Mouse (Mus musculus) central nervous system, embryonic 18 days (tissue): ENCODE measurements around the gene Oprl1. TPM values are rescaled to one million over a fixed set of nuclear protein-coding genes. Genes with fewer than 3 reads are reported as not detected.

Experiments used
- polyA plus RNA-seq: library from polyadenylated mRNA; depleted of rRNA; stranded (reverse); fragments of >200 nt; gene quantifications from 2 replicates; pipeline ENCODE4 v1.2.3, GENCODE M21; 2012; rRNA removed

Gene Oprl1
- 82.6 and 85.7 TPM in 2 replicates for polyA plus RNA-seq

DNA sequence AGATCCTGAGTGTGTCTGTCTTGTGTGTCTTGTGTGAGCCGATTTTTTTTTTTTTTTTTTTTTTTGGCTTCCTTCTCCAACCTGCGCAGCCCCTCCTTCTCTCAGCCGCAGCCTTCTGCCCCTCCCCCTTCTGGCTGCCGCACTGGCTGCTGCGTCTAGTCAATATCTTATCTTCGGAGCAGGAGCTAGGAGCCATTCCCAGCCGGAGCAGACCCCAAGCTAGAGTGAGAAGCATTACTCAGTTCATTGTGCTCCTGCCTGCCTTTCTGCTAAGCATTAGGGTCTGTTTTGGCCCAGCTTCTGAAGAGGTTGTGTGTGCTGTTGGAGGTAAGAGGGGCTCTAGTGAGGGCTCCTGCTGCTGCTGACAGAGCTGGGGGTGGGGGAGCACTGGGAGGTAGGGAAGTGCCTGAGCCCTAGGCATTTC lies at the start of gene Oprl1:
Gene Oprl1 (plus strand): TSS at position 114 of the 424 bp plus-strand sequence.

DNA sequence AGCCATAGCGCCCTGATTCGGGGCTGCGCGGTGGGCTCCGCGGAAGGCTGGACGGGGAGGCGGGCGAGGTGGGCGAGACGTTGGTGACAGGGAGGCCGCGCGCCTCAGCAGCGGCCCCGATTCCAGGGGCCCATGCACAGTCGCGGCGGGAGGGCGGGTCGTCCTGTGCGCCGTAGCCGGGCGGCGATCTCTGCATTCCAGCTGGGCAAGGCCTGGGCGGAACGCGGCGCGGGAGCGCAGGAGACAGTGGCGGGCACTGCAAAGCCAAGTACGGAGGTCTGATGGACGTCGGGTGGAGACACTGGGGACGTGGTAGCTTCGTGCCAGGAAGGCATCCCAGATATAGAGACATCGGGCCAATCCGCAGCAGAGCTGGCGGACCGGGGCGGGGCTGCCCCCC lies 43.5 kb upstream of the Oprl1 start, which contains the start of gene Sox18:
Gene Sox18 (minus strand): TSS at position 315 of the 400 bp plus-strand sequence.

DNA sequence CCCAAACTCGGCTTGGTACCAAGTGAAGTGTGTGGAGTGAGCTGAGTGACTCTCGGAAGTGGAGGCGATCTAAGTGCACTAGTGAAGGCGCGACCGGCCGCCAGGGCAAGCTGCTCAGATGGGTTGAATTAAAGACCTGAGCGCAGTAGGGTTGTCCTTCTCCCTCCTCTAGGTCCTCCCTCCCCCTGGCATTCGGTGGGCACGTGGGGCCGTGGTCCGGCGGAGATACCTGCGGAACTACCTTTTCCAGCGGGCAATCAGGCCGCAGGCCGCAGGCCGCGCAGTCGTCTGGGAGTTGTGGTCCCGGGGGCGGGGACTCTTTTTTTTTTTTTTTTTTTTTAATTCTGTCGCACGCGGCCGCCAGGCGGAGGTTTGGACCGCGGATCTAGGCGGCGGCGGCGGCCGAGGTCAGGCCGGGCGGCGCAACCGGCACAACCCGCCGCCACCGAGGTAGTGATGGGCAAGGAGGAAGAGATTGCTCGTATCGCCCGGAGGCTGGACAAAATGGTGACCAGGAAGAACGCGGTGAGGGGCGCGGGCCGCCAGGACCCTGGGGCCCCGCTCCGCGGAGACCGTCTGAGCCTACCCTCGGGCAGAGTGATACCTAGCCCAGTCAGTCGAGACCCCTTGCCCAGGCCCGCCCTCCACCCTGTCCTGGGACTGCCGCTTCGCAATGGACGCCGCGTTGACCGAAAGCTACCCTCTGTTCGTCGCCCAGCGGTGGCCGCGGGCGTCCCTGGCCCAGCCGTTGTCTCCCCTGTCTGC lies 34.7 kb upstream of the Oprl1 start, which contains the start of gene Tcea2:
Gene Tcea2 (plus strand): TSS at position 360 of the 765 bp plus-strand sequence.

DNA sequence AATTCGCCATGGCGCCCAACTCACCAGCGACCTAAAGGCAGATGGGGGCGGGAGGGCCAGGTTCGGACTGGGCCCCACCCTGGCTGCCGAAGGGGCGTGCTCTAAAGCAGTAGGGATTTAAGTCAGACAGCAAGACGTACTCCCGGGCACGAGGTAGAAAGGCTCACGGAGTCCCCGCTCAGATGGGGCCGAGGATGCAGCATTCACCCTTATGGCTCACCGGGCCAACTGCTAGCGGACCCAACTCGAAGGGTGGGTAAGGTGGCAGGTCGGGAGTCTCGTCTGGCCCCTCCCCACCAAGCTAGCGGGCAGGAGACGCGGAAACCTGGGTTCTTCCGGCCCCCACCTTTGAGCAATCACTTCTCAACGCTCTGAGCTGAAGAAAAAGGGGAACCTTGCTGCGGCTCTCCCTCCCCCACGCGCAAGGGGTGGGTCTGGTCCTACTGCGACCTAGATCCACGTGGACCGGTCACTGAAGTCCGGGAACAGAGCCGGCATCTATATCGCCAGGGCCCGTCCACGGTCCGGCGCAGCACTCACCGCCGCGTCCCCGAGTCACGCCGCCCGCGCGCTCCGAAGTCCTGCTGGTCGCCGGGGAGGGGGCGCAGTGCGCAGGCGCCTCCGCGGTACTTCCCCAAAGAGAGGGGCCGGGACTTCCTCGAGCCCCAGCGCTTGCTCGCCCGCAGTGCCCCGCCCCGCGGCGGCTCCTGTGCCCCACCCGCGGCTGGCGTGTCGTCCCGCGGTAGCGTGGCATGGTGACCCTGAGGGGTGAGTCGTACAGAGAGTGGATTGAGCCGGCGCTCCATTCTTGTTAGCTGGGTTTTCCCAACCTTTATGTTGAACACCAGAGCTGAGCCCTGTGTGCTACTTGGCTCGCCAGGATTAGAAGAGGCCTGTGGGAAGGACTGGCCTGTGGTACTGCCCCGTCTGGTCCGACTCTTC lies 21.2 kb upstream of the Oprl1 start, which contains the start of gene Rgs19:
Gene Rgs19 (minus strand): TSS at position 639 of the 942 bp plus-strand sequence.

DNA sequence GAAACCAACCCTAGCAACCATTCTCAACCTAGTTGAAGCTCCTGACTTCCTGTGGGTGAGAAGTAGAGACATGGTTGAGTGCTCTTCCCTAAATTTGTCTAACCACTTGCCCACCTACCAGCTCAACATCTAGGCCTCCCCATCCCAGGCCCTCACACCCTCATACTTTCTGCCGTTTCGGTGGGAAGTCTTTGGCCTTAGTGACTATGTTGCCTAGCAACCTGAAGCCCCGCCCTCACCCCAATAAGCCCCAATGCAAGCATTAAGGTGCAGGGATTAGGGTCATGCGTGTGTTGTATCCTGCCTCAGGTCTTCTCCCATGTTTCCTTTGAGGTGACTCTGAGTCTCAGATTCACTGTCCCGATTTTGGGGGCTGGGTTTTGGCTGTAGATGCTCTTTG lies 16.6 kb upstream of the Oprl1 start, which contains the start of gene Lkaaear1:
Gene Lkaaear1 (minus strand): TSS at position 202 of the 400 bp plus-strand sequence.

DNA sequence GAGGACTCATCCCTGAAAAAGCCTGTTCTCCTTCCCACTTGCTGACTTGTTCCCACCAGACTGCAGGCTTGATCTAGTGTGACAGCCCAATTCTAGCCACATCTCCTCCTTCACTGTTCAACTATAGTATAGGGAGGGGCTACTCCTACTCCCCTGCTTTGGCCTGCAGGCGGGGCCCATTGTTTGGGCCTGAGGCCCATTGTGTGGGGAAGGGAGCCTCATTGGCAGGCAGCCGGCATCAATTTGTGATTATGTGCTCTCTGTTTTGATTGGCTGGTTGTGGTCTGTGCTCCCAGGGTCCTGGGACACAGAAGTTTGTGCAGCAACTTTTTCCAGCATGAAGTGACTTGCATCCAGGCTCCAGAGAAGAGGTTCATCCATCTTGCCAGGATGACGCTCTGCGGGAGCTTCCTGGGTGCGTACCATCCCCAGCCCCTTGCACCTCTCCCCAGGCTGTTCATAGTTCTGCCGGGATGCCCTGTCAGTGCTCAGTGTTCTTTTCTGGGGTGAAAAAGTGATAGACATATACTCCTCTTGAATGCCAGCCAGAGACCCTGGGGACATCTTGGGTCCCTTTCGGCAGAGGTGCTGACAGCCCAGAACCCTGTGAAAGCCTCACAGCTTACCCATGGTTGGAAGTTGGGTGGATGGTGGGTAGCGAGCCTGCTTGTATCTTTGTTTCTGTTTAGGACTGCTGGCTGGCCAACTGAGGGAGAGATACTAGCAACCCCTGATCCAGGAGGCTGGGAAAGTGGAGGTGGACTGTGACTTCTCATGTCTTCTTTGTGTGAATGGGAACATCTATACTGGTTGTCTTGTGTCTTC lies 48.4 kb downstream of the Oprl1 start, which contains the start of gene Myt1:
Gene Myt1 (plus strand): TSS at position 327 of the 825 bp plus-strand sequence.

Other genes with a start within 250 kb of the Oprl1 start
- gene Abhd16b, start 221.8 kb upstream of the Oprl1 start, polyA plus RNA-seq, result not detected in 2 replicates
- 108 and 119 TPM in 2 replicates for gene Tpd52l2, start 217.9 kb upstream of the Oprl1 start, polyA plus RNA-seq
- gene Dnajc5, start 194.5 kb upstream of the Oprl1 start, polyA plus RNA-seq, result 183 and 196 TPM in 2 replicates
- gene Uckl1, start 130.1 kb upstream of the Oprl1 start, polyA plus RNA-seq, result 149 and 150 TPM in 2 replicates
- 34.2 and 36.7 TPM in 2 replicates for gene Prpf6, start 123.1 kb upstream of the Oprl1 start, polyA plus RNA-seq
- gene Zfp512b, start 122.2 kb upstream of the Oprl1 start, polyA plus RNA-seq, result 109 and 115 TPM in 2 replicates
- gene Samd10, start 115.8 kb upstream of the Oprl1 start, polyA plus RNA-seq, result 116 and 121 TPM in 2 replicates
- gene Gm29797, start 58.0 kb upstream of the Oprl1 start, polyA plus RNA-seq, result 0.31 TPM in 1 of 2 replicates, not detected in the other
- 17.6 and 18.4 TPM in 2 replicates for gene Sox18, start 43.4 kb upstream of the Oprl1 start, polyA plus RNA-seq
- 94.0 and 96.3 TPM in 2 replicates for gene Tcea2, start 34.7 kb upstream of the Oprl1 start, polyA plus RNA-seq
- gene Rgs19, start 21.0 kb upstream of the Oprl1 start, polyA plus RNA-seq, result 103 and 106 TPM in 2 replicates
- gene Lkaaear1, start 16.6 kb upstream of the Oprl1 start, polyA plus RNA-seq, result not detected in 2 replicates
- 34.6 and 34.7 TPM in 2 replicates for gene Myt1, start 48.3 kb downstream of the Oprl1 start, polyA plus RNA-seq
- 53.4 and 53.5 TPM in 2 replicates for gene Pcmtd2, start 122.8 kb downstream of the Oprl1 start, polyA plus RNA-seq
- 53.4 and 54.7 TPM in 2 replicates for gene Polr3k, start 149.3 kb downstream of the Oprl1 start, polyA plus RNA-seq